Mouse (Mus musculus) B cell, adult 67 days (primary cell): ENCODE measurements around the gene Ncapd3. TPM values are rescaled to one million over a fixed set of nuclear protein-coding genes. Genes with fewer than 3 reads are reported as not detected.

Experiments used
- total RNA-seq, 2 experiments: library from RNA; stranded (reverse); gene quantifications; 4 replicates each; pipeline ENCODE4 v1.2.4; 2023

The Ncapd3 gene
- total RNA-seq: 10 to 100 TPM; 16.4 to 17.0 TPM

DNA sequence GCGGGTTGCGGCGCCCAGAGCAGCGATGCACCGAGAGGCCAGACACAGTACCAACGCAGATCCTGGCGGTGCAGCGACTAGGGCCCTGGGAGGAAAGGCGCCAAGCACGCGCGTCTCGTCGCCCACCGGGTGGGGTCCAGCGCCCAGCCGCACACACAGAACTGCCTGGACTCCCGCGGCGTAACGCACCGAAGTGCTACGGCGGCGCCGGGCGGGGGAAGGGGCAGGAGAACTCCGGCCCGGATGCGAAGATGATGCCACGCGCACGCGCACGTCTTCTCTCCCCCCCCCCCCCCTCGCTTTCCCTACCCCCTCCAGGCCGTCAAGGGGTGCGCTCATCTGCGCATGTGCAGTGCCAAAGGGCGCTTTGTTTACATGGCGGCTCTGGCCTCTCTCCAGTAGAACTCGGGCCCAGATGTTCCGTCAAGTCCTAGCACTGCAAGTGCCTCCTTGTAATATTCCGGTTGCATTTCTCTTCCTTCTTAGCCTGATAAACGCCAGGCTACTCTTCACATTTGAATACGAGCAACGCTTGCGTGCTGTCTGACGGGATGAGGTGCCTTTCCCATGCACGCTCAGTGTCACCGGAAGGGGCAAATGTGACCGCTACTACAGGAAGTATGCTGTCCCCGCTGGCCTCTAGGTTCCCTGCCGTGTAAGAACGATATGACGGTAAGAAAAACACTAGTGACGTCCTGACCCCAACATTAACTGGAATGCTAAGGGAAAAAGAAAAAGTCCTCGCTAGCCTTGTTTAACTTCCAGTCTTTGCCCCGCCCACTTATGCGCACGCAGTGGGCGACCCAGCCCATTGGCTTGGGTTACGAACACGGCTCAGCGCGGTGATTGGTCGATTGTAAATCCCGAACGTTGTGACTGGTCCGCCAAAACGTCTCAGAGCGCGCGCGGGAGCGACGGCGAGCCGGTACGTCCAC, at the start of gene Ncapd3, which contains the start of gene Vps26b:
Ncapd3 (plus strand) TSS at position 348 of the 935 bp plus-strand sequence.
Vps26b (minus strand) TSS at position 238 of the 935 bp plus-strand sequence.

DNA sequence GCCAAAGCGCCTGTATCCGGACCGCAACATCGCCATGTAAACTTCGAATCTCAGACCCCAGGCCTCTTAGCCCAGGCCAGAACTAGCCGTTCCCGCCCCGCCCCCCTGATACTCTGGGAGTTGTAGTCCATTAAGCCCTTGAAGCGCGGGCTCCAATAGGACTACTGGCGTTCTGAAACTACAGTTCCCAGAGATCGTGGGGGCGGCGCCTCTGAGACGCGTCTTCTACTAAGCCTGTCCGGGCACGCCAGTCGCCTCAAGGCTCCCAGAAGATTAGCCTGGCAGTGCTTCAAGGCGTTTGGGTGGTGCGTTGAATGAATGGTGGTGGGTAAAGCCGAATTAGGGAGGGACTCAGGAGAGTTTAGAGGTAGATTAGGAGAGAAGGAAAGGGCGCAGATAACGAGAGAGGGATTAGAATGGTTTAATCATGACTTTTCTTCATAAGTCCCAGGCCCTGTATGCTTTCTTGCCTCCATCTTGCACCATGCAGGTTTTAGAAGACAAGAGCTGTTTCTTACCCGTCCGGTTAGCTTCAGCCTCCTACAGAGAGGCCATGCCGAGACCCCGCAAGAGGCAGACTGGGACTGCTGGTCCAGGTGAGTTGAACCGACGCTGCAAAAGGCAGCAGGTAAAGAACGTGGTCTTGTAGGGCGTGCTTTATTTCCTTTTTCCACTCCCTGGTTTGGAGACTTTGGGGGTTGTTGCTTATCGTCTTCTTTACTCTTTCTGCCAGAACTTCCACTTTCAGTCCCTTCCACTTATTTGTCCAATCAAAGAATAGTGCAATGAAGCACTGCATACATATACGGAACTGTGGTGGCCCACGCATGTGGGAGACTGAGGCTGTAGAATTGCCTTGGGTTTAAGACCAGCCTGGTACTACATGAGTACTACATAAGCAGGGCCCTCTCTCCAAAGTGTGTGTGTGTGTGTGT, 30.2 kb upstream of the Ncapd3 start, which contains the start of the genes Acad8 and Thyn1:
Acad8 (minus strand) TSS at position 106 of the 935 bp plus-strand sequence.
Thyn1 (plus strand) TSS at position 250 of the 935 bp plus-strand sequence.

Other genes with a start within 250 kb of the Ncapd3 start
- not detected for gene Glb1l2, start 223.7 kb upstream of the Ncapd3 start, total RNA-seq
- gene Glb1l3, start 169.3 kb upstream of the Ncapd3 start, total RNA-seq: not detected
- gene Gm1110, start 107.1 kb upstream of the Ncapd3 start, total RNA-seq: not detected
- 10 to 100 TPM in 1 of 2 experiments, 1 to 10 TPM in 1; 9.1 to 13.9 TPM for gene Acad8, start 30.6 kb upstream of the Ncapd3 start, total RNA-seq
- 10 to 100 TPM in 1 of 2 experiments, 1 to 10 TPM in 1; 9.5 to 11.6 TPM for gene Thyn1, start 30.5 kb upstream of the Ncapd3 start, total RNA-seq
- 1 to 10 TPM; 2.2 to 2.4 TPM for gene Vps26b, start 110 bp upstream of the Ncapd3 start, total RNA-seq
- gene Jam3, start 125.2 kb downstream of the Ncapd3 start, total RNA-seq: not detected